Mouse (Mus musculus) frontal cortex, postnatal 25 days (tissue): ENCODE data around the gene Pfkfb4.

Source experiments
- DNase-seq, 2 experiments: peaks; one replicate each; pipeline ENCODE4 v3.0.0; 2022; ENCODE audit warnings: low spot score in 2 of 2

Gene Pfkfb4

GRCm38 (mm10) chr9:108991428-108992084 lies at the start of gene Pfkfb4:
Gene Pfkfb4, plus strand, starts transcription at chr9:108991778.
- peak; percentile 77 to 90 for DNase-seq

- DNase-seq = no peak
These were observed 46.5 kb upstream of the Pfkfb4 start for GRCm38 (mm10) chr9:108945111-108945510.

GRCm38 (mm10) chr9:108945608-108946007 lies 46.0 kb upstream of the Pfkfb4 start:
- DNase-seq = no peak

GRCm38 (mm10) chr9:108949231-108949966 lies 42.2 kb upstream of the Pfkfb4 start:
- DNase-seq = no peak

GRCm38 (mm10) chr9:108949967-108950728 lies 41.4 kb upstream of the Pfkfb4 start:
- no peak for DNase-seq

- no peak for DNase-seq
These were observed 38.4 kb upstream of the Pfkfb4 start, which contains the start of gene Col7a1 for GRCm38 (mm10) chr9:108953081-108953636. Gene Col7a1, plus strand, starts transcription at chr9:108953586.

- no peak for DNase-seq
These were observed 36.3 kb upstream of the Pfkfb4 start for GRCm38 (mm10) chr9:108955241-108955640.

- no peak for DNase-seq
These were observed 35.7 kb upstream of the Pfkfb4 start for GRCm38 (mm10) chr9:108955846-108956245.

- DNase-seq = no peak
These were observed 28.0 kb upstream of the Pfkfb4 start for GRCm38 (mm10) chr9:108963577-108963976.

GRCm38 (mm10) chr9:108964338-108964737 lies 27.2 kb upstream of the Pfkfb4 start:
- DNase-seq = no peak

- no peak for DNase-seq
These were observed 21.0 kb upstream of the Pfkfb4 start for GRCm38 (mm10) chr9:108970623-108971022.

- no peak for DNase-seq
These were observed 15.1 kb upstream of the Pfkfb4 start for GRCm38 (mm10) chr9:108976483-108976882.

GRCm38 (mm10) chr9:108977966-108978365 lies 13.6 kb upstream of the Pfkfb4 start:
- DNase-seq = no peak

- DNase-seq = no peak
These were observed 9.1 kb upstream of the Pfkfb4 start for GRCm38 (mm10) chr9:108982498-108982897.

- no peak for DNase-seq
These were observed 8.4 kb upstream of the Pfkfb4 start for GRCm38 (mm10) chr9:108983209-108983608.

- no peak for DNase-seq
These were observed 5.9 kb upstream of the Pfkfb4 start, which contains the start of gene Ucn2 for GRCm38 (mm10) chr9:108985710-108986109. Gene Ucn2, plus strand, starts transcription at chr9:108986010.

GRCm38 (mm10) chr9:108987704-108988350 lies 3.8 kb upstream of the Pfkfb4 start:
- DNase-seq = no peak

GRCm38 (mm10) chr9:108989802-108990461 lies 1.6 kb upstream of the Pfkfb4 start:
- no peak for DNase-seq

- DNase-seq = no peak
These were observed 1.1 kb upstream of the Pfkfb4 start for GRCm38 (mm10) chr9:108990462-108990820.

GRCm38 (mm10) chr9:108992085-108992469 lies 499 bp downstream of the Pfkfb4 start:
- peak in 1 of 2 experiments; percentile 23 for DNase-seq
